Mouse (Mus musculus) embryo, embryonic 10 days (tissue): ENCODE measurements at regions not wholly inside any gene's neighbourhood (a gene's known extent, or its start where the extent isn't known, plus 50 kb on each side); places are given as distances from the start of the nearest gene placed in this dataset.
A peak's percentile ranks its signal among the peaks of the same experiment; 100 is the strongest.
"Not testable (repeated sequence)": the region's sequence is repeated elsewhere in the genome, so short reads cannot be mapped to it uniquely, and the experiment has no call there.

ENCODE experiments used
- DNase-seq: peaks from one replicate; pipeline ENCODE4 v3.0.0-alpha.2; 2015; ENCODE audit warnings: low spot score

DNA sequence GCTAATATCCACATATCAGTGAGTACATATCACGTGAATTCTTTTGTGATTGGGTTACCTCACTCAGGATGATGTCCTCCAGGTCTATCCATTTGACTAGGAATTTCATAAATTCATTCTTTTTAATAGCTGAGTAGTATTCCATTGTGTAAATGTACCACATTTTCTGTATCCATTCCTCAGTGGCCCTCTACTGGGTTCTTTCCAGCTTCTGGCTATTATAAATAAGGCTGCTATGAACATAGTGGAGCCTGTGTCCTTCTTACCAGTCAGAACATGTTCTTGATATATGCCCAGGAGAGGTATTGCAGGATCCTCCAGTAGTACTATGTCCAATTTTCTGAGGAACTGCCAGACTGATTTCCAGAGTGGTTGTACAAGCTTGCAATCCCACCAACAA is 884.0 kb upstream of the Lrrc4c start:
- not testable (repeated sequence) for DNase-seq

DNA sequence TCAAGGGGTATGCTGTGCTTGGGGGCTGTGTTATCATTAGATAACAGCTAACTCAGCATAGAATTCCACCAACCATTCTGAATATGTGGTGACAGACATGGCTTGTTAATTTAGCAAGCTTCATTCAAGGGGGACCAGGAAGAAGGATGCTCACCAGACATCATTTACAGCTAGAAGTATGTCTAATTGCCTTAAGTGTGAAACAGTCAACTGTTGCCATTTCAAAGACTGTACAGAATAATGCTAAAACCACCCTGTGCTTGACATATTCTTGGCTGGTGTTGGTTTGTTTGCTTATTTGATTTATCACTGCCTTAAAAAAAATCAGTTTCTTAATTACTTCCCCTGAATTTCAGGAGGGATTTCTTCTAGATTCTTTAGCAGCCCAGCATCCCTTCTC is 877.0 kb upstream of the Lrrc4c start:
- DNase-seq, result no peak

DNA sequence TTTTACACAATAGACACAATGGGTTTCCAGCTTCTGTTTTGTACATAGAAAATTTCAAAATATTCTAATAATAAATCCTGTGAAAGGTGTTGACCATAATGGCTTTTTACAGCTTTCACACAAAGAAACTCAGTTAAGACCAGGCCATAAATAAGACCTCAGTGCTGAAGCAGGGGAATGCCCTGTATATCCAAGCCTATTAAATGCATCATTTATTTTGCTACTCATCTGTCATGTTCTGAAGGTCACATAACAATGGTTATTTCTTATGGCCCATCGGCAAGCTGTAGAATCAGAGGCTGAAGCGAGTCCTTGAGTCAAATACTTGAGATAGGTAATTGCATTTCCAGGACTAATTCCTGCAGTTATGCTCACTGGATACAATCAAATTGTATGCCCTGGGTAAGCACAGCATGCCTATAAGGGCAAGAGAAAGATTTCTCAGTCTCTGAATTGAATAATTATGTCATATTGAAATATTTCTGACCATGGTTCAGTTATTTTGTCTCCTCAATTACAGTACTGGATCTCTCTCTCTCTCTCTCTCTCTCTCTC is 874.6 kb upstream of the Lrrc4c start:
- DNase-seq, result no peak

DNA sequence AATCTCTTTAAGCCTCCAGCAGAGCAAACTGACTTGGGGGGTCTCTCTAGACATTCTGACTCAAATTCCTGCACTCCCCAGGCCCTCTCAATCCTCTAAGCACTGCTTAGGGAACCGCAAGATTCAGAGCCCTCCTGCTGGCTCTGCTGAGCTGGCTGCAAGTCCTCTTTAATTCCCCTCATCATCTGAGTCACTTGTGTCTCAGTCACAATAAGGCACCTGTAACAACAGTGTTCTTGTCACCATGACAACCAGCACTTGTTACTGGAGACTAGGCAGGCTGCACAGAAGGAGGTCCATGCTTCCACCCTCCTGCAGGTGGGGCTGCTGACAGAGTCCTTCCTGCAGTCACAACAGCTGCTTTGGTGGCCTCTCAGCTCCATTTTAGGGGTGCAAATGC is 869.1 kb upstream of the Lrrc4c start:
- DNase-seq, result peak; percentile 65

DNA sequence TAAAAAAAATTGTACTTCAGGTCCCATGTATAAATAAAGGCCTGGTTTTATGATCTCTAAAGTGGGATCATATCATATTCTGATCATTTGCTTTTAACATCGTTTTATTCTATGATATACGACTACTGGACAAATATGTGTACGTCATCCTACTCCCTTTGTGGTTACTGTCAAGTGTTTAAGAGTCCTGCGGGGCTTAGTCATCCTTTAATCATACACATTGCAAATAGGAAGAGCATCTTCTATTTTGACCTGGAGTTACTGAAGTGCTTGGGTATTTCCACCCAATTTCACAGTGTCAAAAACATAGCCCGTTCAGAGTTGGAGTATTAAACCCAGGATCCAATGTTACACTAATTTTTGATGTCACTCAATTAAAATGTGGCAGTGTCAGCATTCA is 838.1 kb upstream of the Lrrc4c start:
- DNase-seq, result no peak

DNA sequence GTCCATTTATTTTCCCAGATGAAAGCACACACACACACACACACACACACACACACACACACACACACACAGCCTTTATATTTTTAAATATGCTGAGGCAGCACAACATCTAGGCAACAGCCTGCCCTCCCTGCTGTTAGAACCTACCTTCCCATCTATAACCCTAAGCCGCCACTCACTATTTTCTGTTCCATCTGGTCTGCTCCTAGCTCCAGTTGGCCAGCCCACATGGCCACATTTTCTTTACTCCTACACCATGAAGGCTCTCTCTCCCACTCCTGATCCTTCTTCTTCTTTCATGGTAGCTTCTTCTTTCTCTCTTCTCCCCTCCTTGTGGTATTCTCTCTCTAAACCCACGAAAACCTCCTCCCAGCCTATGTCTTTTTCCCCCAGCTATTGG is 834.6 kb upstream of the Lrrc4c start:
- DNase-seq, result no peak

DNA sequence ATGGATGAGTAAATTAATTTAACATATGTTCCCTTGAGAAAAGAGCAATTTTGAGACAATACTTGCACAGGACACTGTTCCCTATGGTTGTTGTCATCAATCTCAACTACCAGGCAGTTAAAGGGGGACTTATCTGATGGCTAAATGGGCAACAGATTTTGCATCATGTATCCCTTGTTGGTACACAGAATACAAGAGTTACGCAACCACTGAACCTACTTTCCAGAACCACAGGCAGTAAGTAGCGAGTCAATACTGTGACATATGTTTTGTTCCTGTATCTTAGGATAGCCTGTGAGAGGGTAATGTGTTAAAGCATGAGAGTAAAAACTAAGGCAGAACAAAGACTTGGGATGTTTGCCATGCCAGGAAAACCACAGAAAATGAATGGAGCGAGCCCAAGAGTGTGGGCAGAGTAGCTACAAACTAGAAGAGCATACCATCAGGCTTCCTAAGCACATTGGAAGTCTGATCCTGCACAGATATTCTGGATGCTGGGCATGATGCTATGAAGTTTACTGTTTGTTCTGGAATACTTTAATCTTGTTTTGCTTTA is 830.3 kb upstream of the Lrrc4c start:
- DNase-seq, result no peak

DNA sequence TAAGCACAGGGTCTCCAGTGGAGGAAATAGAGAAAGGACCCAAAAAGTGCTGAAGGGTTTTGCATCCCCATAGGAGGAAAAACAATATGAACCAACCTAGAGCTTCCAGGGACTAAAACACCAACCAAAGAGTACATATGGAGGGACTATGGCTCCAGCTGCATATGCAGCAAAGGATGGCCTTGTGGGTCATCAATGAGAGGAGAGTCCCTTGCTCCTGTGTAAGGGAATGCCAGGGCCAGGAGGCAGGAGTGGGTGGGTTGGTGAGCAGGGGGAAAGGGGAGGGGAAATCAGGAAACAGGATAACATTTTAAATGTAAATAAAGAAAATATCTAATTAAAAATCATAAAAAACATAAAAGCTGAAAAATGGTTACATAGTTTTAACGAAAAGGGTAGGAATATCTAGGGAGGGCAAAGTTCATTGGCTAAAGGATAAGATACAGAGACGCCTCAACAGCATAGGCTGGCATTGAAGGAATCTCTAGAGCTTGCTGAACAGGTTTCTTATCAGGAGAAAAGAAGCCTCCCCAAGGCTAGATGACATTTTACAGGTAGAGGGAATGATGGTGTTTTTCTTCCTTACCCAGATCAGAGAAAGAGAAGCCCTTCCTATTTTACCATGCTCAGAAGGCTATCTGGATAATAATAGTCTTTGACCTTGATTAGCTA is 823.8 kb upstream of the Lrrc4c start:
- no peak for DNase-seq

DNA sequence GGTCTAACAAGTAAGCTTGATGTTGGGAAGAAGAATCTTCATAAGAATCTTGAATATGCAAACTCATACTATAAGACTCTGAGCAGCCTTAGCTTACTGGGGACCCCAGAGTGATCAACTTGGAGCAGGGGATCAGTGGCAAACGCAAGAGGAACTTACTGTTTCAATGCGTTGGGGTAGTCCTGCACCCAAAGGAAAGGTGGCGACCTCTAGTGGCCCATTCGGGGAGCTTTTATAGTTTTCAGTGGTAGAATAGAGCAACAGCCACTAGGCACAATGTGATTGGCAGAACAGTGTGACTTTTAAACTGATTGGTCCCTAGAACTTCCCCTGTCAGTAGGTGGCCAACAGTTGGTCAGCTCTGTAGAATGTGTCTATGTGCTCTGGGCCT is 823.3 kb upstream of the Lrrc4c start:
- DNase-seq, result no peak

DNA sequence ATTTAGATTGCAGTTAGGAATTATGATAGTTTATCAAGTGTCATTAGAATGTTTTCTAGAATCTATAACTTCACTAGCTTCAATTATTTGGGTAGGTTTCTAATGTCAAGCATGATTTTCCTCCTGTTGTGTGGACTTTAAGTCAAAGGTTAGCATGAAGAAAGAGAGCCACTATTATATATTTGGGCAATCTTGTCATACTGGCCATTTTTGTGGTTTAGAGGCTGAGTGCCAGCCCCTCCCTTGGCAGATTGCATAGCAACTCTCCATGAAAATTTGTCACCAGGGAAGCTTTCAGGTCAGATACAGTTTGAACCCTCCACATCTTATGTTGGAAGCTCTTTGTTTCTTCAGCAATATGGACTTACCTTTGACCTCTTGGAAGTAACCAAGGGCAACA is 806.7 kb upstream of the Lrrc4c start:
- no peak for DNase-seq

DNA sequence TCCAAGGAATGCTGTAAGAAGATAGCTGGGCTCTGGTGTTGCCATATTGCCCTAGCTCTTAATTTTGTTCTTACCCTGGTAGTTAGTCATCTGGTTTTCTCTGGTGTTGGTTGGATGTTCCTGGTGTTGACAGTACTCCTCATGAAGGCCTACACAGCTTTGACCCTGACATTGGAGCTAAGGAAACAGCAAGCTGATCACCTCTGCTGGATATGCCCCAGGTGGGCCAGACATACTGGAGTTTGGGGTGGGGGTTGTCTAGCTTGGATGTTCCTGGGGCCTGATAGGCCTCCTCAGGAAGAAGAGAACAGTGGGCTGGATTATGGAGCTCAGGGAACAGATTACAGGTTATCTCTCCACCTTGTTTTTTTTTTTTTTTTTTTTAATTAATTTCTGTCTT is 796.3 kb upstream of the Lrrc4c start:
- no peak for DNase-seq

DNA sequence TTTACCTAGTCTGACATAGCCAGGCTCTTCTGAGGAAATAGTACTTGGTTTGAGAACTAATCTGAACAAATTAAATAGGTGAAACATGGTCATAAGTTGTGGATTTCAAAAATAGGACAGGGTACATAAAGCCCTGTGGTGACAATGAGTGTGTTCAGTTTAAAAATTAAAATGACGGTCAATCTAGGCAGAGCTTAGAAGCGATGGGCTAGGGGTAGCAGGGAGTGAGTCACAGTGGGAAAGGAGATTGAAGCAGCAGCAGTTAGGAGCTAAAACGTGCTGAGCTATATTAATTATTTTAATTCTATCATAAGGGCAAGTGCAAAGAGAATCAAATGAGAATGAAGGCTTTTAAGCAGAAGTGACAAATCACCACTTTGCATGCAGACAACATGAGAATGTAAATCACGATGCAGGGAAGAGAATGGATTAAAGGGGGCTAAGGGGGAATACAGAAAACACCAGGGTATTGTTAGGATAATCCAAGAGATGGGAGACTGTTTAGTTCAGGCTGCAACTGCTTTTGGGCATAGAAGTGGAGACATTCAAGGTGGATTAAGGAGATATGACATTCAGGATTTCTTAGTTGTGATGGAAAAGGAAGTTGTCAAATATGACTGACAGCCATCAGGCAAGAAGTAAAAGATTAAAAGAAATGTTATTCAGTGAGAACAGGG is 793.2 kb upstream of the Lrrc4c start:
- DNase-seq, result no peak

DNA sequence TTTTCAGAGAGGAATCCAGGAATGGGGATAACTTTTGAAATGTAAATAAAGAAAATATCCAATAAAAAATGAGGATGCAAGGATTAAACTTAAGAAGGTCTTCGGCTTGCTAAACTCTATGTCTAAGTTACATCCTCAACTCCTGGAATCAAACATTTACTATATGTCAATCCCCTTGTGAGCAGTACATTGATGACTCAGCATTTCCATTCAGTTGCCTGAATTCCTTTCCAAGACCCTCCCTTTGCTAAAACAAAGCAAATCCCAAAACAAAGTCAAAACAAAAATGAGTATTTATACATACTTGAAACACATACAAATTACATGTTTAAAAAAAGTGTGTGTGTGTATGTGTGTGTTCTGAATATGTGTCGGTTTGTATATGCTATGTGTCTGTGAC is 753.9 kb upstream of the Lrrc4c start:
- no peak for DNase-seq

DNA sequence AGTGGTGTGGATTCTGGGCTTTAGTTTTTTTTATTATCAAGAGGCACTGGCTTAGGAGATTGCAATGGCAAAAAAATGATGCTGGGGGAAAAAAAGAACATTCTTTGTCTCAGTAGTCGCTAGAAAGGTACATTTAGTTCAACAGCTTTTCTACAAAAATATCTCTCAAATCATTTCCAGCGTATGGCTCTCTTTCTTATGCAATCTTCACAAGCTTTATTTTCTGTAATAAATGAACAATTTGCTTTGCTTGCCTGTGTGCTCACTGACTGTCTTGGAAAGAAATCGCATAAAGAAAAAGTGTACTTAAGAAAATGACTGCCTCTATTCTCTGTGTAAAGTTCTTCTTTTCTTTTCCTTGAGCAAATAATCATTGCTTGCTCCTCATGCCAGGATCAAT is 742.1 kb upstream of the Lrrc4c start:
- DNase-seq, result no peak

DNA sequence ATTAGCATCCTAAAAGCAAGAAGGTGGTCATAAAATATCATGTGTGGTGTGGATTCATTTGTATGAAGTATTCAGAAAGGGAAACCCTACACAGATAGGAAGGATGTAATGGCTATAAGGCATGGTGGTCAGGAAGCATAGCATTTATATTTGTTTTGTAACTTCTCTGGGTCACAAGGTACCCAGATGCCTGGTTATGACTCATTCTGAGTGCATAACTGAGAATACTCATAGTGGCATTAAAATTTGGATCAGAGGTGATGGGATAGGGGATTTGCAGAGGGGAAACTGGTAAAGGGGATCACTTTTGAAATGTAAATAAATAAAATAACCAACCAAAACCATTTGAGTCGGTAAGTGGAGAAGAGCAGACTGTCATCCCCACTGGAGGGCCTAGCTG is 738.8 kb upstream of the Lrrc4c start:
- no peak for DNase-seq

DNA sequence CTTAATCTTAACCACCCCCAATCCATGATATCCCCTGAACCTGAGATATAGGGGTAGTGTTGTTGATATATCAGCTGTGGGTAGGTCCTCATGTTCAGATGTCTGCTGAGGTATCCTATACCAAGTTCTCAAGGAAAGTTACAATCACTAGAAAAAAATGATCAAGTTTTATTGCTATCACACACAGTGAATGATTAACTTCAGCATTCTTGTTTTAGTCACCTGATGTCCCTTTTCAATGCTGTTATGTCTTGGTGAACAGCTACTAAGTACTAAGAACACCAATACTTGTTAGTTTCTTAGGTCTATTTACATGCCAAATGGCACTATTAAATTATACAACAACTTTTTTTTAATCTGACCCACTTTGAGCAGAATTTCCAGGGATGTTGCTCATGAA is 732.0 kb upstream of the Lrrc4c start:
- DNase-seq, result no peak

DNA sequence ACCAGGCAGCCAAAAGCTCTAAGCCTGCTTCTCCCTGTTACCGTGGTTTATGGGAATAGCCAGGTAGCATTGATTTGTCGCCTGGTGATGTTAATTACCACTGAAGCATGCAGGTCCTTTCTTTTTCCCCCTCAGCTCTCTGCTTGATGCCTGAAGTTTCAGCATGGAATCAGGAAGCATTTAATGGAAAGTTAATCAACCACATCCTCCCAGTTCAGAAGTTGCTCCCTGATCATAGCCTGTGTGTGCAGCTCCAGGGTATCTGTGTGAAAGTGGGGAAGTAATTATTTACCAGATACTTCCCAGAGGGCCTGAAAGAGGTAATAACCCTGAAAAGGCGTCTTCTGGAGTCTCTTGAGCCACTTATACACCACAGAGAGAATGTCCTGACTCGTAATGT is 730.9 kb upstream of the Lrrc4c start:
- DNase-seq, result peak; percentile 7

DNA sequence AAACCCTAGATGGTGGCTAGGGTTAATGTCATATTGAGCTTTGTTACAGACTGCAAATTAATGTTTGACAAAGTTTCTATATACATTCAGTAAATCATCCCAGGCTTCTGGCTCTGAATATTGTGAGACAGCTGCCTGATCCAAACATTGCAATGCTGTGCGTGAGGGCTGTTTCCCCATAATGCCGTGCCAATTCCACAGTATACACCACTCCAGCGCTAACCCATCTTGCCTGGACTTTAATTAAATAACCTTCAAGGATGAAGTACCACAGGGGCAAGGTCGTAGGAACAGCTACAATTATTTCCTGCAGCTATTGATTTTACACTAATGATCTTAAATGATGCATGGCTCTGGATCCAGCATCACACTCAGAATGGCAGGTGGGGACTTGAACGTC is 704.6 kb upstream of the Lrrc4c start:
- no peak for DNase-seq

DNA sequence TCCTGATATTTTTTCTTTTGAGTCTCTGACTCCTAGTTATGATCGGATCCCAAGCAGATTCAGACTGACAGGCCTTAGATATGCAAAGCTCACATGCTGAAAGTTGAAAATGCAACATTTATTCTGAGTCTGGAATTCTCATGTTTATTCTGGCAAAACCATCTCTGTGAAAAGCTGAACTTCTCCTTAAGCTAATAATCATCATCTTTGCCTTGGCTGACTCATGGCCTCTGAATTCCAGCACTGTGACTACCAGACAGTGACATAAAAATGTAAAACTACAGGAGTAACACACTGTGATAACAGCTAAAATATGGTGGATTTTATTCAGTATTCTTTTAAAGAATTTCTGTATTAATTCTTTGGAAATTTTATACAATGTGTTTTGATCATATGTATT is 680.4 kb upstream of the Lrrc4c start:
- no peak for DNase-seq

DNA sequence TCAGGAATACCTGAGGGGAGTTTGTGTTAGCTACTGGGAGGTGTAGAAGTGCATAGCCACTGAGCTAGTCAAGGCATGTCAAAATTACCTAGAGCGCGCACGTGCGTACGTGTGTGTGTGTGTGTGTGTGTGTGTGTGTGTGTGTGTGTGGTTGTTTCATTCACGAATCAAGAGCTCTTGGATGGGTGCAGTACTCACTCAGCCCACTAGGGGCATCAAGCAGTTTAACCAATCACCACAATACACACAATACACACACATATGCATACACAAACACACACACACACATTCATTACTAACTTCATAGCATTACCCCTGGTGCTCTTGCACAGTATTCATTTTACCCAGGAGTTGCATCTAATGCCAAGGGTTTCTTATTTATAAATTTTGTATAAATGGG is 643.6 kb upstream of the Lrrc4c start:
- DNase-seq, result peak; percentile 10

DNA sequence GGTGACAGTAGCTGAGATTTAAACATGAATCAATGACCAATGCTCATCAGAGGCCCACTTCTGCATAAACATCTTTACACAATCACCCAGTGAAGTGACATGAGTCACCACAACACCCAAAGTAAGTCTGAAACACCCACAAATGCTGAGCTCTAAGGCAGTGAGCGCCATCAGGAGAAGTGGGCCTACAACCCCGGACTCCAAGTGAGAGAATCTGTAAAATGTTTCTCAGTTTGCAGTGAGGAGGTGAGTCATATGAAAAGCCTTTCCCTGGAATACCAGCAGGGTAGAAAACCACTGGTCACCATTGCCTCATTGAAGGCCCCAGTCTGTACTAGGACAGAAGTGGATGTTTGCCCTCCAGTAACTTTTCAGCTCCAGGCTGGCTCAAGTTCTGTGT is 602.6 kb upstream of the Lrrc4c start:
- DNase-seq, result no peak
